Mouse (Mus musculus) liver, embryonic 15.5 days (tissue): ENCODE measurements around the gene Kctd5. TPM values are rescaled to one million over a fixed set of nuclear protein-coding genes. Genes with fewer than 3 reads are reported as not detected.
"Not testable (repeated sequence)": the region's sequence is repeated elsewhere in the genome, so short reads cannot be mapped to it uniquely, and the experiment has no call there.

Experiments
- ATAC-seq: fragments of 200-750 bp; cut with Nextera tagmentation; 2 replicates; pipeline ENCODE4 v1.8.0; 2017; ENCODE audit warnings: moderate number of reproducible peaks, mild to moderate bottlenecking, moderate library complexity; ENCODE audit not compliant: insufficient read depth
- H3K27ac ChIP-seq: fragments of 300-500 bp; sonication (generic); replicated peaks from 2 replicates; pipeline ENCODE4 v1.5.1; 2015; ENCODE audit warnings: mild to moderate bottlenecking, inconsistent platforms
- H3K27me3 ChIP-seq: fragments of 300-500 bp; sonication (generic); 2 replicates; pipeline ENCODE4 v1.6.1; 2015; ENCODE audit warnings: mild to moderate bottlenecking, inconsistent platforms
- H3K36me3 ChIP-seq: fragments of 300-500 bp; sonication (generic); replicated peaks from 2 replicates; pipeline ENCODE4 v1.6.1; 2015; ENCODE audit warnings: moderate library complexity, mild to moderate bottlenecking, inconsistent platforms
- H3K4me1 ChIP-seq: fragments of 300-500 bp; sonication (generic); replicated peaks from 2 replicates; pipeline ENCODE4 v1.6.1; 2015; ENCODE audit warnings: inconsistent platforms
- H3K4me2 ChIP-seq: fragments of 300-500 bp; sonication (generic); 2 replicates; pipeline ENCODE4 v1.6.1; 2015; ENCODE audit warnings: moderate library complexity, mild to moderate bottlenecking, inconsistent platforms
- H3K4me3 ChIP-seq: fragments of 300-500 bp; sonication (generic); replicated peaks from 2 replicates; pipeline ENCODE4 v1.5.1; 2015; ENCODE audit warnings: mild to moderate bottlenecking, inconsistent platforms
- H3K9ac ChIP-seq: fragments of 300-500 bp; sonication (generic); 2 replicates; pipeline ENCODE4 v1.6.1; 2015; ENCODE audit warnings: moderate library complexity, mild to moderate bottlenecking, inconsistent platforms
- H3K9me3 ChIP-seq: fragments of 300-500 bp; sonication (generic); replicated peaks from 2 replicates; pipeline ENCODE4 v1.6.1; 2016; ENCODE audit warnings: inconsistent platforms
- WGBS: fragments of 180-500 bp; shearing (Covaris S2); methylation state at CpG from one replicate; pipeline ENCODE4 v1.1.7; 2015; ENCODE audit warnings: mixed read lengths; ENCODE audit not compliant: insufficient replicate concordance; 5-methylcytosine and 5-hydroxymethylcytosine counted together
- polyA plus RNA-seq: library from polyadenylated mRNA; unstranded; fragments of >200 nt; fragmentation: Nextera tagmentation; extraction: Ambion mirVana; gene quantifications from 2 replicates; pipeline ENCODE4 v1.2.1, GENCODE M21; 2015

Kctd5 gene
- polyA plus RNA-seq: 12.6 TPM in 2 replicates

DNA sequence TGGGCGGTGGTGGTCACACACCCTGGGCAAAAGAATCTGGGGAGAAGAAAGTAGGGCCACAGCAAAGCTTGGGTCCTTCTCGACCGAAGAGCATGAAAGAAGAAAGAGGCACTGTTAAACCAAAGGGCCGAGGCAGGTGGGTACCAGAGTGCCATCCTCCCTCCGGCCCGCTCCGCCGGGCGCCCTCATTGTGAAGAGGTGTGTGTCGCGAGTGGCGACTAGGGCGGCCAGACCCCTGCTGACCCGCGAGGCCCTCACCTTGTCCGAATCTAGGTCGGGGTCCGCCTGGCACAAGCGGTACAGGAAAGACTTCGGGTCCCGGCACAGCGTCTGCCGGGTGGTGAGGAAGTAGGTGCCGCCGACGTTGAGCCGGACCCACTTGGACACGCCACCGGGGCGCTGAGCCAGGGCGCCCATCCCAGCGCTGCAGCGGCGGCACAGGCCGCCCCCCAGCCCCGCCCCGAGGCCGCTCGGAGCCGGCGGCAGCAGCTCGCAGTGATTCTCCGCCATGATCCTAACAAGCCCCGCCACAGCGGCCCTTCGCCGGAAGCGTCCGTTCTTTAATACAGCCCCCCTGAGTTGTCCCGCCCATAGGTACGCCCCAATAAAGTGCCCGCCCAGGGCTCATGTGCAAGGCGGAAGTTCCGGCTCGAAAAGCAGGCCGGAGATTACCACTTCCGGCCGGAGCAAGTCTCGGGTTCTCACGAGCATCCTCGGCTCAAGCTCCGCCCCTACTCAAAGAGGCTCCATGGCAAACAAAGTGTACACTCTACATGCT is at the start of gene Kctd5:
Kctd5 (minus strand) TSS at position 567 of the 778 bp plus-strand sequence.
- H3K36me3 ChIP-seq: peaks cover 21% of the 10 kb centered on the region
- WGBS: under 1% methylated on average over 62 of the region's 62 CpGs
- peak within 1 kb of the TSS; percentile 83 for H3K4me2 ChIP-seq
- peak within 1 kb of the TSS; percentile 79 for H3K9ac ChIP-seq
- H3K27ac ChIP-seq: peak within 1 kb of the TSS; percentile 68
- H3K4me3 ChIP-seq: peak within 1 kb of the TSS; percentile 86
- peaks cover 15% of the 10 kb centered on the region for H3K4me1 ChIP-seq
- H3K27me3 ChIP-seq: no peaks in the 10 kb centered on the region
- H3K9me3 ChIP-seq: no peaks in the 10 kb centered on the region
- peak; percentile 97 for ATAC-seq

DNA sequence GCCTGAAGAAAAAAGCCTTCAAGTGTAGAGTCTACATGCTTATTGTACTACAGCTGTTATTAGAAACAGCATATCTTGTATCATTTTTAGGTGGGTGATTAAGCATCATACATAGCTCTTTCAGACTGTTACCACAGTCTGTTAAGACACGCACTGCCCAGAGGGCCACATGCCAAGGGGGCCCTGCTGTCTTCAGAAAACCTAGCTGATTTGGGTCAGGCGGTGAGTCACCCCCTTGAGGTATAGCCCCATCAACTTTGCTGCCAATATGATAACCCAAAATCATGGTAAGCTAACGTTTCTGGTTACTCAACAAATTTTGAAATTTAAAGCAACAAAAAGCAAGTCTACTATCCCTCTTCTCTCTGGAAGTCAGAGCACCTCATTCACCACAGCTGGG is 46.2 kb upstream of the Kctd5 start:
- H3K27me3 ChIP-seq: no peaks in the 10 kb centered on the region
- H3K27ac ChIP-seq: no peak overlapping the region
- ATAC-seq: no peak
- no peak overlapping the region for H3K9ac ChIP-seq
- H3K4me2 ChIP-seq: no peak overlapping the region
- H3K9me3 ChIP-seq: no peaks in the 10 kb centered on the region
- H3K4me1 ChIP-seq: peaks cover 9% of the 10 kb centered on the region
- WGBS: 70% methylated on average over 3 of the region's 3 CpGs
- H3K36me3 ChIP-seq: no peaks in the 10 kb centered on the region
- H3K4me3 ChIP-seq: no peak overlapping the region

GRCm38 (mm10) chr17:24113031-24113430 is 39.7 kb upstream of the Kctd5 start:
- Histone ChIP-seq H3K4me2 (no peak overlapping the region), H3K9ac (no peak overlapping the region), H3K36me3 (peaks cover 30% of the 10 kb centered on the region), H3K27me3 (no peaks in the 10 kb centered on the region), H3K27ac (no peak overlapping the region), H3K9me3 (no peaks in the 10 kb centered on the region), H3K4me1 (no peaks in the 10 kb centered on the region), H3K4me3 (no peak overlapping the region)
- WGBS: 66% methylated on average over 4 of the region's 4 CpGs
- ATAC-seq: no peak

DNA sequence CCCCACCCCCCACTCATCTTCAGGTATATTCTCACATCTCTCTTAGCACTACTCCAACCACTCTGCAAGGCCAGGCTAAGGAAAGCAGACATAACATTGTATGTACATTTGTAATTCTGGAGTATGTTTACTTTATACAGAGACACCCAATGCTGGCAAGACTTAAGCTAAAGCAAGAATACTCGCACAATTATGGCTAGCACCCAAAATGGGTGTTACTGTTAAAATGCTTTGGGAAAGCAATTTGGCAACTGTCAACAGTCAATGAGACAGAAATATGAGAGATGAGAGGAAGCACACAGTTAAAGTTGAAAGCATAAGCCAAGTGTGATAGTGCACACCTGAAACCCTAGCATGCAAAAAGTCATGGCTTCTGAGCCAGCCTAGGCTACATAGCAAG is 38.0 kb upstream of the Kctd5 start:
- H3K27ac ChIP-seq: no peak overlapping the region
- peaks cover 46% of the 10 kb centered on the region for H3K36me3 ChIP-seq
- H3K4me3 ChIP-seq: no peak overlapping the region
- H3K9me3 ChIP-seq: no peaks in the 10 kb centered on the region
- no peak overlapping the region for H3K4me2 ChIP-seq
- WGBS: 87% methylated on average over 1 of the region's 1 CpGs
- no peaks in the 10 kb centered on the region for H3K27me3 ChIP-seq
- H3K4me1 ChIP-seq: no peaks in the 10 kb centered on the region
- no peak for ATAC-seq
- no peak overlapping the region for H3K9ac ChIP-seq

- H3K4me1 ChIP-seq: no peaks in the 10 kb centered on the region
- H3K27ac ChIP-seq: no peak overlapping the region
- H3K36me3 ChIP-seq: peaks cover 63% of the 10 kb centered on the region
- no peak for ATAC-seq
- H3K4me2 ChIP-seq: no peak overlapping the region
- 83% methylated on average over 1 of the region's 1 CpGs for WGBS
- H3K9me3 ChIP-seq: no peaks in the 10 kb centered on the region
- no peaks in the 10 kb centered on the region for H3K27me3 ChIP-seq
- H3K9ac ChIP-seq: no peak overlapping the region
- no peak overlapping the region for H3K4me3 ChIP-seq
These were observed 35.6 kb upstream of the Kctd5 start for GRCm38 (mm10) chr17:24108896-24109295.

DNA sequence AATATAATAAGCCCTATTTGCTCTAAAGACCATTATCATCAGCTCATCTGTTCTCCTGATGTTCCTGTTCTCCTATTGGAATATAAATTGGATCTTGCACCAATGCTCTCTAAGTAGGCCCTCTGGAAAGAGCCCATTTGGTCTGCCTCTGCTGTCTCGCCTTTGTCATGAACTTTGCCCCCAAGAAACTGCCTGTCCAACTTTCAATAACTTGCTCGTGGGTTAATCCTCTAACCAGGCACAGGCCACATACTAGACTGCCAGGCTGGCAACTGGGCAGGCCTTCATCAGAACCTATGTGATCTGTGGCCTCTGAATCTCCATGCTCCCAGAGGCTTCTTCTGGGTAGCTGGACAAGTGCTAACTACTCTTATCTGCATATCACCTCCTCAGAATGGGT is 31.8 kb upstream of the Kctd5 start:
- Histone ChIP-seq H3K27ac (no peak overlapping the region), H3K9ac (no peak overlapping the region), H3K9me3 (no peaks in the 10 kb centered on the region), H3K4me1 (no peaks in the 10 kb centered on the region), H3K27me3 (no peaks in the 10 kb centered on the region), H3K4me3 (no peak overlapping the region), H3K4me2 (no peak overlapping the region), H3K36me3 (peaks cover 84% of the 10 kb centered on the region)
- ATAC-seq: no peak
- 78% methylated on average over 2 of the region's 2 CpGs for WGBS

DNA sequence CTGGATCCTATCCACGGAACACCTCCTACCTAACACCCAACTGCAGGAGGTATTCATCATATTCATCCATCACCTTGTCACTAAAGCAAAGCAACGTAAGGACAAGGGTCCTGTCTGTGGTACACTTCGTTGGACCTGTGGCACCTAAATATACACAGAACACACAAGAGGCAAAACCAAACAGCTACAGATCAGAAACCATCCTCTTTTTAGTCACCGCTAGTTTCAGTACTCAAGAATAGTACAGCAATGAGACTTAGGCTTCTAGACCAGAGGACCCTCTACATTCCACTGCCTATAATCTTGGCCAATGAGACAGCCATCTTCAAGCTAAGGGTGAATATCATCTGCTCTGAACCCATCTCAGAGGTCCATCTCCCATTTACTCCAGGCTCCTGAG is 25.1 kb upstream of the Kctd5 start:
- Histone ChIP-seq H3K36me3 (peaks cover 74% of the 10 kb centered on the region), H3K4me3 (no peak overlapping the region), H3K4me2 (no peak overlapping the region), H3K27me3 (no peaks in the 10 kb centered on the region), H3K9ac (no peak overlapping the region), H3K9me3 (no peaks in the 10 kb centered on the region), H3K4me1 (no peaks in the 10 kb centered on the region), H3K27ac (no peak overlapping the region)
- WGBS: 87% methylated on average over 4 of the region's 4 CpGs
- ATAC-seq: no peak

DNA sequence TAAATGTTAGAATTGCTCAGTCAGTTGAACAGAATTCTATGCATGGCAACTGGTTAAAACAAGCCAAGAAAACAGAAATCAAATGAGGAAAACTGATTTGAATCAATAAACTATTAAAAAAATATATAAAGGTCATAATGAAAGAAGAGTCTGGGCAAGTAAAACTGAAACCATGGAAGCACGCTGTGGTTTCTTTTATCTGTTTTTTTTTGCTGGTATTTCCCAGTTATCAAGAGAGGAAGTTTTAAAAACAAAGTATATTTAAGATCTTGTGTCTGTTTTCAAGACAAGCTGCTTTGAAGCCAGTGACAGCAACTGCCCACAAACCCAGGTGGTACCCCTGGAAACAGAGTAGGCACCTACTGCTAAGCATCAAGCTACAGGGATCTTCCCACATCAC is 17.3 kb upstream of the Kctd5 start:
- Histone ChIP-seq H3K27ac (no peak overlapping the region), H3K4me1 (no peaks in the 10 kb centered on the region), H3K36me3 (peaks cover 89% of the 10 kb centered on the region), H3K27me3 (no peaks in the 10 kb centered on the region), H3K4me3 (no peak overlapping the region), H3K9ac (no peak overlapping the region), H3K9me3 (no peaks in the 10 kb centered on the region), H3K4me2 (no peak overlapping the region)
- WGBS: 64% methylated on average over 1 of the region's 1 CpGs
- no peak for ATAC-seq

GRCm38 (mm10) chr17:24086399-24086798 is 13.1 kb upstream of the Kctd5 start:
- peaks cover 83% of the 10 kb centered on the region for H3K36me3 ChIP-seq
- not testable (repeated sequence) for H3K9me3 ChIP-seq, H3K4me1 ChIP-seq, H3K27ac ChIP-seq, H3K4me3 ChIP-seq, H3K4me2 ChIP-seq, H3K9ac ChIP-seq, H3K27me3 ChIP-seq, ATAC-seq
- WGBS: 85% methylated on average over 4 of the region's 4 CpGs

- WGBS: 41% methylated on average over 1 of the region's 1 CpGs
- Histone ChIP-seq H3K4me2 (no peak overlapping the region), H3K4me3 (no peak overlapping the region), H3K27me3 (no peaks in the 10 kb centered on the region), H3K27ac (no peak overlapping the region), H3K9me3 (no peaks in the 10 kb centered on the region), H3K9ac (no peak overlapping the region), H3K4me1 (no peaks in the 10 kb centered on the region), H3K36me3 (peaks cover 84% of the 10 kb centered on the region)
- ATAC-seq: no peak
These were observed 11.3 kb upstream of the Kctd5 start for GRCm38 (mm10) chr17:24084593-24084992.

DNA sequence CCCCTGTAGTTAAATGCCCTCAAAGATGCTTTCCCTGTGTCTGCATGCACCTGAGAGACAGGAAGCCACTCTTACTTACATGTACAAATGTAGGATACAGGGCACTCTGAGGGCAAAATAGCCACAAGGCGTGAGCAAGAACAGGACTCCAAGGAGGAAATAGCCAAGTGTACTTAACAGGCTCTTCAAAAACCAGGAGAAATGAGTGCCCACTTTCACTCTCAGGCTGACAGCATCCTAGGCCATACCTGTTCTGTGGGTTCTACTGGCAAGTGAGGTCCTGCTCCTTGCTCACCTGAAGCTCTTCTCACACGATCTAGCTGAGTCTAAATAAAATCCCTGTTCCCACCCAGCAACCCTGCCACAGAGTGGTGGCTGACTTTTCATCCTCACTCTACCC is 3.8 kb upstream of the Kctd5 start:
- Histone ChIP-seq H3K9ac (no peak overlapping the region), H3K9me3 (no peaks in the 10 kb centered on the region), H3K4me2 (no peak overlapping the region), H3K27ac (no peak overlapping the region), H3K4me1 (peaks cover 11% of the 10 kb centered on the region), H3K36me3 (peaks cover 55% of the 10 kb centered on the region), H3K27me3 (no peaks in the 10 kb centered on the region), H3K4me3 (no peak overlapping the region)
- no peak for ATAC-seq
- 76% methylated on average over 2 of the region's 2 CpGs for WGBS

GRCm38 (mm10) chr17:24069531-24069930 is 3.8 kb downstream of the Kctd5 start:
- 70% methylated on average over 3 of the region's 3 CpGs for WGBS
- H3K27me3 ChIP-seq: no peaks in the 10 kb centered on the region
- no peak for ATAC-seq

More at GRCm38 (mm10) chr17:24069531-24069930, 3.8 kb downstream of the Kctd5 start:
- Histone ChIP-seq H3K4me3 (no peak overlapping the region), H3K27ac (no peak overlapping the region), H3K36me3 (0 out of 2 replicates have a peak, but pooled peaks cover 6% of the 10 kb centered on the region), H3K9ac (no peak overlapping the region), H3K4me2 (no peak overlapping the region), H3K9me3 (no peaks in the 10 kb centered on the region), H3K4me1 (peaks cover 15% of the 10 kb centered on the region)
